Mouse (Mus musculus): Measurements from ENCODE around the gene Pdlim7.

Gene Pdlim7

GRCm38 (mm10) chr13:55487578-55488498 lies 25.6 kb downstream of the Pdlim7 start, which contains the start of gene Dbn1:
Gene Dbn1, minus strand, starts transcription at chr13:55488111.
- in situ Hi-C loops (cut with MboI; ENCODE audit: low sequenced_read_pairs) = no loop called here

GRCm38 (mm10) chr13:55486916-55487577 lies 26.4 kb downstream of the Pdlim7 start:
- in situ Hi-C loops (cut with MboI; ENCODE audit: low sequenced_read_pairs) = no loop called here

GRCm38 (mm10) chr13:55486029-55486794 lies 27.3 kb downstream of the Pdlim7 start:
- in situ Hi-C loops (cut with MboI; ENCODE audit: low sequenced_read_pairs) = no loop called here

GRCm38 (mm10) chr13:55484520-55485088 lies 28.9 kb downstream of the Pdlim7 start:
- in situ Hi-C loops (cut with MboI; ENCODE audit: low sequenced_read_pairs) = no loop called here

GRCm38 (mm10) chr13:55483593-55483992 lies 29.9 kb downstream of the Pdlim7 start:
- in situ Hi-C loops (cut with MboI; ENCODE audit: low sequenced_read_pairs) = no loop called here

- in situ Hi-C loops (cut with MboI; ENCODE audit: low sequenced_read_pairs) = no loop called here
Observed at GRCm38 (mm10) chr13:55483071-55483470, 30.4 kb downstream of the Pdlim7 start.

GRCm38 (mm10) chr13:55482542-55482941 lies 30.9 kb downstream of the Pdlim7 start:
- in situ Hi-C loops (cut with MboI; ENCODE audit: low sequenced_read_pairs) = no loop called here

GRCm38 (mm10) chr13:55479929-55480328 lies 33.5 kb downstream of the Pdlim7 start:
- in situ Hi-C loops (cut with MboI; ENCODE audit: low sequenced_read_pairs) = no loop called here

- in situ Hi-C loops (cut with MboI; ENCODE audit: low sequenced_read_pairs) = no loop called here
Observed at GRCm38 (mm10) chr13:55479008-55479407, 34.5 kb downstream of the Pdlim7 start.

- in situ Hi-C loops (cut with MboI; ENCODE audit: low sequenced_read_pairs) = no loop called here
Observed at GRCm38 (mm10) chr13:55478036-55478435, 35.4 kb downstream of the Pdlim7 start.

- in situ Hi-C loops (cut with MboI; ENCODE audit: low sequenced_read_pairs) = no loop called here
Observed at GRCm38 (mm10) chr13:55477492-55477891, 36.0 kb downstream of the Pdlim7 start.

GRCm38 (mm10) chr13:55476256-55476655 lies 37.2 kb downstream of the Pdlim7 start:
- in situ Hi-C loops (cut with MboI; ENCODE audit: low sequenced_read_pairs) = no loop called here

GRCm38 (mm10) chr13:55475750-55476149 lies 37.7 kb downstream of the Pdlim7 start:
- in situ Hi-C loops (cut with MboI; ENCODE audit: low sequenced_read_pairs) = no loop called here

- in situ Hi-C loops (cut with MboI; ENCODE audit: low sequenced_read_pairs) = no loop called here
Observed at GRCm38 (mm10) chr13:55474621-55475069, 38.8 kb downstream of the Pdlim7 start.

GRCm38 (mm10) chr13:55473961-55474360 lies 39.5 kb downstream of the Pdlim7 start:
- in situ Hi-C loops (cut with MboI; ENCODE audit: low sequenced_read_pairs) = no loop called here

GRCm38 (mm10) chr13:55473076-55473831 lies 40.2 kb downstream of the Pdlim7 start:
- in situ Hi-C loops (cut with MboI; ENCODE audit: low sequenced_read_pairs) = no loop called here

- in situ Hi-C loops (cut with MboI; ENCODE audit: low sequenced_read_pairs) = no loop called here
Observed at GRCm38 (mm10) chr13:55472132-55473022, 41.1 kb downstream of the Pdlim7 start.

GRCm38 (mm10) chr13:55471819-55472131 lies 41.7 kb downstream of the Pdlim7 start:
- in situ Hi-C loops (cut with MboI; ENCODE audit: low sequenced_read_pairs) = no loop called here

GRCm38 (mm10) chr13:55471156-55471818 lies 42.2 kb downstream of the Pdlim7 start:
- in situ Hi-C loops (cut with MboI; ENCODE audit: low sequenced_read_pairs) = no loop called here
